ENCODE assay signal across 22 mouse cellular contexts in genomic region chr12:99519862-99520261, GRCm38 (mm10). TPM values are rescaled to one million over a fixed set of nuclear protein-coding genes. Genes with fewer than 3 reads are reported as not detected.
DNase-seq lines count a peak whose midpoint lies in the region; ATAC-seq lines count a peak whose summit lies in the region.
"Had no signal": no experiment of that assay in that cellular context is flagged by ENCODE, and none has a peak within 500 bp of the region (broad histone marks: within the 10 kb centered on the region; RNA-seq: fewer than 3 reads in every experiment).

No protein-coding gene starts in this region.

- ATAC-seq in forebrain, embryonic 11.5 days (replicated peaks; ENCODE audit: low FRiP score): no peak
- ATAC-seq in forebrain, embryonic 14.5 days: no peak
- no peak for ATAC-seq in hindbrain, embryonic 11.5 days (ENCODE audit: low FRiP score)
- ATAC-seq: activated CD4-positive, CD25-positive, alpha-beta regulatory T cell, adult 4 months; intestine, embryonic 15.5 days had no signal

- no peak overlapping the region for H3K9ac ChIP-seq in forebrain, embryonic 11.5 days (ENCODE audit: low read length)
- no peak overlapping the region for H3K9ac ChIP-seq in forebrain, embryonic 14.5 days (ENCODE audit: low read length)
- no peak overlapping the region for H3K9ac ChIP-seq in hindbrain, embryonic 11.5 days (ENCODE audit: low read depth, low read length)
- H3K9ac ChIP-seq: forebrain, postnatal 0 days; heart, embryonic 15.5 days; intestine, embryonic 15.5 days; limb, embryonic 13.5 days; midbrain, embryonic 13.5 days had no signal

- peaks cover 5% of the 10 kb centered on the region; the same call in 1 of the 2 replicates for H3K4me1 ChIP-seq in forebrain, embryonic 11.5 days (replicated peaks; ENCODE audit: control insufficient read depth, insufficient read depth, low read length)
- H3K4me1 ChIP-seq in forebrain, embryonic 14.5 days (ENCODE audit: control insufficient read depth, insufficient read depth, low read length): peaks cover 18% of the 10 kb centered on the region
- H3K4me1 ChIP-seq in hindbrain, embryonic 10.5 days (replicated peaks): peaks cover 25% of the 10 kb centered on the region
- H3K4me1 ChIP-seq in hindbrain, embryonic 11.5 days (replicated peaks; ENCODE audit: control insufficient read depth, insufficient read depth, low read length): 0 out of 2 replicates have a peak, but pooled peaks cover 3% of the 10 kb centered on the region
- H3K4me1 ChIP-seq: intestine, embryonic 15.5 days had no signal

- no peak overlapping the region for H3K4me2 ChIP-seq in forebrain, embryonic 11.5 days (ENCODE audit: low read depth, low read length, severe bottlenecking)
- H3K4me2 ChIP-seq in forebrain, embryonic 14.5 days (ENCODE audit: low read length): no peak overlapping the region
- no peak overlapping the region for H3K4me2 ChIP-seq in hindbrain, embryonic 11.5 days (replicated peaks; ENCODE audit: low read depth, low read length)
- H3K4me2 ChIP-seq: heart, embryonic 15.5 days; intestine, embryonic 15.5 days; limb, embryonic 13.5 days; liver, embryonic 11.5 days had no signal

- H3K4me3 ChIP-seq in forebrain, embryonic 11.5 days (ENCODE audit: low read depth, low read length): no peak overlapping the region
- H3K4me3 ChIP-seq in forebrain, embryonic 14.5 days (ENCODE audit: low read depth, low read length): no peak overlapping the region
- no peak overlapping the region for H3K4me3 ChIP-seq in hindbrain, embryonic 10.5 days
- H3K4me3 ChIP-seq in hindbrain, embryonic 11.5 days (ENCODE audit: low read depth, low read length): no peak overlapping the region
- H3K4me3 ChIP-seq: erythroblast, embryonic 14.5 days; heart, embryonic 15.5 days; intestine, embryonic 15.5 days; limb, embryonic 13.5 days; megakaryocyte, embryonic 14.5 days; midbrain, embryonic 13.5 days had no signal

- H3K27me3 ChIP-seq in forebrain, embryonic 11.5 days (ENCODE audit: control insufficient read depth, insufficient read depth, low read length): no peaks in the 10 kb centered on the region
- H3K27me3 ChIP-seq in forebrain, embryonic 14.5 days (replicated peaks; ENCODE audit: control insufficient read depth, insufficient read depth, low read length): no peaks in the 10 kb centered on the region
- H3K27me3 ChIP-seq in hindbrain, embryonic 10.5 days (ENCODE audit: insufficient read depth, poor library complexity, severe bottlenecking): no peaks in the 10 kb centered on the region
- H3K27me3 ChIP-seq in hindbrain, embryonic 11.5 days (ENCODE audit: control insufficient read depth, insufficient read depth, low read length): no peaks in the 10 kb centered on the region
- H3K27me3 ChIP-seq: CH12.LX; heart, embryonic 15.5 days; intestine, embryonic 15.5 days; limb, embryonic 13.5 days; megakaryocyte, embryonic 14.5 days; midbrain, embryonic 13.5 days had no signal

- WGBS in forebrain, embryonic 11.5 days: 87% methylated on average over 4 of the region's 4 CpGs
- WGBS in forebrain, embryonic 14.5 days: 77% methylated on average over 4 of the region's 4 CpGs
- 87% methylated on average over 4 of the region's 4 CpGs for WGBS in hindbrain, embryonic 10.5 days
- 86% methylated on average over 4 of the region's 4 CpGs for WGBS in hindbrain, embryonic 11.5 days

- no peak overlapping the region for H3K27ac ChIP-seq in forebrain, embryonic 11.5 days (ENCODE audit: low read depth, low read length)
- H3K27ac ChIP-seq in forebrain, embryonic 14.5 days (ENCODE audit: low read depth, low read length): no peak overlapping the region
- 0 out of 2 replicates have a peak overlapping the region, but pooled peaks have one; percentile 73 for H3K27ac ChIP-seq in hindbrain, embryonic 10.5 days
- no peak overlapping the region for H3K27ac ChIP-seq in hindbrain, embryonic 11.5 days (ENCODE audit: low read depth, low read length)
- H3K27ac ChIP-seq: intestine, embryonic 15.5 days; kidney, postnatal 0 days had no signal

- DNase-seq in forebrain, embryonic 11.5 days (ENCODE audit: low spot score): peak; percentile 30
- DNase-seq in forebrain, embryonic 14.5 days (ENCODE audit: low spot score): no peak
- no peak for DNase-seq in hindbrain, embryonic 10.5 days (ENCODE audit: low spot score)
- DNase-seq in hindbrain, embryonic 11.5 days (ENCODE audit: low spot score): no peak
- peak; percentile 18 for DNase-seq in retina, embryonic 14.5 days (ENCODE audit: low spot score)
- DNase-seq in retina, postnatal 1 day: no peak
- DNase-seq in gastrocnemius, adult 18-20 months (ENCODE audit: low spot score): no peak
- DNase-seq: gastrocnemius, postnatal 10 days; heart, postnatal 36 days; kidney, adult 8-10 months; lung, postnatal 36 days had no signal

- no peaks in the 10 kb centered on the region for H3K9me3 ChIP-seq in forebrain, embryonic 11.5 days (ENCODE audit: control insufficient read depth, low read length)
- H3K9me3 ChIP-seq in forebrain, embryonic 14.5 days (replicated peaks; ENCODE audit: control insufficient read depth, low read length): no peaks in the 10 kb centered on the region
- H3K9me3 ChIP-seq in hindbrain, embryonic 10.5 days: no peaks in the 10 kb centered on the region
- H3K9me3 ChIP-seq in hindbrain, embryonic 11.5 days (ENCODE audit: control insufficient read depth, low read length): no peaks in the 10 kb centered on the region
- H3K9me3 ChIP-seq: heart, embryonic 15.5 days; intestine, embryonic 15.5 days; limb, embryonic 13.5 days; midbrain, embryonic 13.5 days had no signal

- H3K36me3 ChIP-seq in forebrain, embryonic 11.5 days (ENCODE audit: control insufficient read depth, insufficient read depth, low read length): no peaks in the 10 kb centered on the region
- no peaks in the 10 kb centered on the region for H3K36me3 ChIP-seq in forebrain, embryonic 14.5 days (ENCODE audit: control insufficient read depth, insufficient read depth, low read length)
- no peaks in the 10 kb centered on the region for H3K36me3 ChIP-seq in hindbrain, embryonic 10.5 days
- H3K36me3 ChIP-seq in hindbrain, embryonic 11.5 days (ENCODE audit: control insufficient read depth, insufficient read depth, low read length): no peaks in the 10 kb centered on the region
- H3K36me3 ChIP-seq: heart, embryonic 15.5 days; intestine, embryonic 15.5 days; midbrain, embryonic 13.5 days had no signal

RNA-seq across cellular contexts. Expression of gene Foxn3, which starts 43.5 kb away (rescaled TPM):
- polyA plus RNA-seq in forebrain, embryonic 11.5 days (2014; fragmentation: Nextera tagmentation; extraction: Ambion mirVana): 87.3 and 91.9 TPM in 2 replicates
- polyA plus RNA-seq in forebrain, embryonic 14.5 days (2014; fragmentation: Nextera tagmentation; extraction: Ambion mirVana): 61.6 and 69.2 TPM in 2 replicates
- polyA plus RNA-seq in hindbrain, embryonic 10.5 days (2016; fragmentation: Nextera tagmentation; extraction: Ambion mirVana): 56.3 and 63.8 TPM in 2 replicates
- polyA plus RNA-seq in hindbrain, embryonic 11.5 days (2014; fragmentation: Nextera tagmentation; extraction: Ambion mirVana): 77.7 and 91.6 TPM in 2 replicates
- 100 to 1,000 TPM; 187 to 214 TPM for total RNA-seq in gastrocnemius, adult 18-20 months (2021)

Comparison
In these comparisons a context has a peak if more than half of its experiments do, and no peak if none do; other contexts are left out.
1. DNase-seq: peak in forebrain, embryonic 11.5 days (single experiment) and retina, embryonic 14.5 days (single experiment); none in forebrain, embryonic 14.5 days (single experiment), hindbrain, embryonic 10.5 days (single experiment), hindbrain, embryonic 11.5 days (single experiment), retina, postnatal 1 day (single experiment) and gastrocnemius, adult 18-20 months (single experiment).